Mouse (Mus musculus): Measurements from ENCODE around the gene Gbp2.
"Not testable (repeated sequence)": the region's sequence is repeated elsewhere in the genome, so short reads cannot be mapped to it uniquely, and the experiment has no call there.

Gbp2 gene

DNA sequence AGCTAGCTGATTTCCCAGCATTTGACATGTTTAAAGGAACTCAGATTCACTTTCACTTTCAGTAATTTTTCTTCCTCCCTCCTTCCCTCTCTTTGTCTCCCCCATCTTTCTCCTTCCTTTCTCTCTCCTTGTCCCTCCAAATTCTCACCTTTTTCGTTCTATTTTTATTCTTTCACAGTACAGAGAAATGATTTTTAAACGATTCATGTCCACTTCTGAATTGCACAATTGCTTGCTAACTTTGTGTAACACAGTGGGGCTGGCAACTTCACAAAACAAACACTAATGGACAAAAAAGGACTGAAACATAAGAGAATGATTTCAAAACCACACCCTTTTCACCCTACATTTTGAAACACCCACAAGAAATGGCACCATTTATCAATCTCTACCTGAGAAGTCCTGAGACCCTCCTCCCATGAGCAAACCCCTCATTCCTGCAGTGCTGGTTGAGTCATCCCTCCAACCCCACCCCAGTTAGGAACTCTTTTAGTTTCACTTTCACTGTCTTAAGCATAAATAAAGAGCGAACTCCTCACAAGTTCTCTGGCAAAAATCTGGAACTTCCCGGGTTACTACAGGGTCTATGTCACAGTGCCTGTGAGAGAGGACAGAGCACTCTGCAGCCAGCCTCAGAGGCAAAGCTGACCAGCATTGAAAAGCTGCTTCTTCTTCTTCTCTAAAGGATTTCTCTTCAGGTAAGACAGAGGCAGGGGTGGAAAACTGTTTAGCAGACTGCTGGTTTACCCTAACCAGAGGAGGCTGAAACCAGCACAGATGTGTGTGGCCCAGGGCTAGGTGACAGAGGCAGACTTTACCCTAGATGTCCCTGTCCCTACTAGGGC lies at the start of gene Gbp2:
Gene Gbp2, plus strand, starts transcription at position 492 of the 845 bp plus-strand sequence.
- no peak for DNase-seq

DNA sequence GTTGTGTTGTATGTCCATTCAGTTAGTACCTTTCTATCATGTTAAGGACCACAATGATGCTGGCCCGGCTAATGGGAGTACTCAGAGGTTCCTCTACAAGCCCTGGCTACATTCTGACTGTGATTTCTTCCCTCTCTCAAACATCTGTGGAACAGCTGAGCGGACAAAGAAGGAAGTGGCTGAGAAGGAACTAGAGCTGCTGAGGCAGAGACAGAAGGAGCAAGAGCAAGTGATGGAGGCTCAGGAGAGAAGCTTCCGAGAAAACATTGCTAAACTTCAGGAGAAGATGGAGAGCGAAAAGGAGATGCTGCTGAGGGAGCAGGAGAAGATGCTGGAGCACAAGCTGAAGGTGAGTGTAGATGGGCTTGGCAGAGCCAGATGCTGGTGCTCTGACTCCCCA lies 49.7 kb upstream of the Gbp2 start:
- no peak for DNase-seq

DNA sequence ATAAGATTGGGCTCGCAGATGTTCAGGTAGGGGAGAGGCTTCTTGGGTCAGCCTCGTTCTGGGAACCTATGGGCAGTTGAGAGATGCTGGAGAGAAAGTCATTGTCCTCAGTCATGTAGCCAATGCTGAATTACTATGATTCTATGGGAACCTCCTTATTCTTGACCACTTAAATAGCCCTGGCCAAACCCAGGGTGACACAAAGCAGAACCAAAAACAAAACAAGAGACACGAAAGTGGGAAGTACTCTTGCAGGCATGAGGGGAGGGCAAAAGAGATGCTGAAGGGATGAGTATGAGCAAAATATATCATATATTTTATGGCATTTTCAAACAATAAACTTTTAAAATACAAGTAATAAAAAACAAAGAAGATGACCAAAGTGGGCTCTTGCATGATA lies 43.3 kb upstream of the Gbp2 start:
- no peak for DNase-seq

DNA sequence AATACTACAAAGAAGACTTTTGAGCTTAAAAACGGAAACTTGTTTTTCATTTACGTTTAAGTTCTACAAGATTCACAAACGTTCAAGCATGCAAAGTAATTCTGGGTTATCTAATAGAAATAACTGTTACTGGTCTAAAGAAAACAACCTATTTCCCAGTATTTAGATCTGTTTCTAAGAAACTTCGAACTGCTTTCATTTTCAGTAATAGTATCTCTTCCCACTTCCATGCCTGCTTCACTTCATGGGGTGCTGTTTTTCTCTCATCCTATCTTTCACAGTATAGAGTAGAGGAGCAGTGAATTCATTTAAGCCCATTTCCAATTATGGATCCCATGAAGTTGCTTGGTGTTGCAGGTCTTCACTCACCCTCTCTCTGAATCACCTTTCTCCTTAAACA lies 42.1 kb upstream of the Gbp2 start:
- no peak for DNase-seq

DNA sequence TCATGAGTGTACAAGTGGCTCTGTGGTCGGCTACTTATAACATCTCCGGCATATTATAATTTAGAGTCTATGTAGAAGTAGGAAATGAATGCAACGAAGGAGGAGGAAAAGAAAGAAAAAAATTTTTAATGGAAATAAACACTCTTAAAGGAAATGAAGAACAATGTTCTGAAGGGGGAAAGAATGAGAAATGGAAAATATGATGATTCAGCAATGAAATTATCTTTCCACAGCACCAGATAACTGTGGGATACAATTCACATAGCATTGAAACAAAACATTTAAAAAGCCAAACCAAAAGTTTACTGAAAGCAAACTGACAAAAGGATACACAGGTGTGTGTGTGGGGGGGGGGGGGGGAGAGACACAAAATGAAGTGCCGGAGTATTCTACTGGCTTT lies 37.3 kb upstream of the Gbp2 start:
- no peak for DNase-seq

DNA sequence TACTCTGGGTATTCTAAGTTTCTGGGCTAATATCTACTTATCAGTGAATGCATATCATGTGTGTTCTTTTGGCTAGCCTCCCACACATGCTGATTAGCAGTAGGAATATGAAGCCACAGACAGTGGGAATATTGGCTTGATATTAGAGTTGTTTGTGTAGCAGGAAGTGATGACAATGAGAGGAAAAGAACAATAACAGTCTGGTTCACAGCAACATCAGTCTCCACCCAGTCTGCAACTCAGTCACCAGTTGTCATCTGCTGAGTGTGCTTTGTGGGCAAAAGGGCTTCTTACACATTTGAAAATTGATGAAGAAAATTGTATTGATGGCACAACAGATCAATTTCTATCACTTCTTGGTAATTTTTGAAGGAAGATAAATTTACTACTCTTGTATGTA lies 33.0 kb upstream of the Gbp2 start:
- no peak for DNase-seq

DNA sequence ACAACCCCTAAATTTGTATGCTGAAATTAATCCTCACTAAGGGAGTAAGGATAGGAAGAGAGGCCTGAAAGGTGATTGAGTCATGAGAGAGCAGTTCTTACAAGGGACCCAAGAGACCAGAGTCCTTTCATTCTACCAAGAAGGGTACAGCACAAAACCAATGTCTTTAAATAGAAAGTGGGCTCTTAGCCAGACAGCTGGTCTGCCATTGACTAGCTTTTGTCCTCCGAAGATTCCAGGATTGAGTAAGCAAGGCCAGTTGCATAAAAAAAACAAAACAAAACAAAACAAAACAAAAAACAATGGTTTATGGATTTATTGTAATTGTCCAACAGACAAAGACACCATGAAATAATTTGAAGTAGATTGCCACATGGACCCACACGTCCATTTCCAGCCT lies 31.5 kb upstream of the Gbp2 start:
- DNase-seq, result no peak

DNA sequence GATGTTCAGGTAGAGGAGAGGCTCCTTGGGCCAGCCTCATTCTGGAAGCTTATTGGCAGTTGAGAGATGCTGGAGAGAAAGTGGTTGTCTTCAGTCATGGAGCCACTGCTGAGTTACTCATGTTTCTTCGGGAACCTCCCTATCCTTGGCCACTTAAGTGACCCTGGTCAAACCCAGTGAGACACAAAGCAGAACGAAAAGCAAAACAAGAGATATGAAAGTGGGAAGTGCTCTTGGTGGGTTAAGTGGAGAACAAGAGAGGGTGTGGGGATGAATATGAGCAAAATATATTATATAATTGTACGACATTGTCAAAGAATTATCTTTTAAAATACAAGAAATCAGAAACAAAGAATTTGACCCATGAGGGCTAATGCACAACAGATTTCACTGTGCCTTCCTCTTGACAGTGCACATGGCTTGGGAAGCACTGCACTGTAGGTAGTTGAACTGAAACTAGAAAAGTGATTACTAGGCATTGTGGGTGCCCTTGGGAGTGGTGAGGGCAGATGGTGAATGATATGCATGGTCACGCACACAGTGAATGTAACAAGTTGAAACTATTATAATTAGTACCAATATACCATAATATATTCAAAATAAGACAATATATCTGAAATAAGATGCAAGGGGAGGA lies 29.9 kb upstream of the Gbp2 start:
- no peak for DNase-seq

DNA sequence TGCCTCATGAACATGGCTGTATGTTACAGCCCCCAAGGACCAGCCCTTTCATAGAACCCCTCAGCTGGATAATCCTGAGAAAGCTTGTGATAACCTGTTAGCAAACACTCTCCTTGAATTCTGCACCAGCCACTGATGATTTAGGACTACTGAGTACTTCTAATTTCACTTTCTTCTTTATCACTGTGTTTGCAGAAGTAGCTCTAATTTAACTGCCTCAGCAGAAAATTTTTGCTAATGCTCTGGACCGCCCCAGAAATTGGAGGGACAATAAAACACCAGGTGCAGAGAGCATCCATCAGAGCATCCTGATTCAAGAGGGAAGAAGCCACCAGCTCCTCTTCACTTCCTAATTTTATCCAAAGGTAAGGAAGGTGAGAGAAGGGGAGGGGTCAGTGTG lies 25.9 kb upstream of the Gbp2 start, which contains the start of gene Gbp2b:
Gene Gbp2b, plus strand, starts transcription at position 301 of the 400 bp plus-strand sequence.
- DNase-seq, result no peak

DNA sequence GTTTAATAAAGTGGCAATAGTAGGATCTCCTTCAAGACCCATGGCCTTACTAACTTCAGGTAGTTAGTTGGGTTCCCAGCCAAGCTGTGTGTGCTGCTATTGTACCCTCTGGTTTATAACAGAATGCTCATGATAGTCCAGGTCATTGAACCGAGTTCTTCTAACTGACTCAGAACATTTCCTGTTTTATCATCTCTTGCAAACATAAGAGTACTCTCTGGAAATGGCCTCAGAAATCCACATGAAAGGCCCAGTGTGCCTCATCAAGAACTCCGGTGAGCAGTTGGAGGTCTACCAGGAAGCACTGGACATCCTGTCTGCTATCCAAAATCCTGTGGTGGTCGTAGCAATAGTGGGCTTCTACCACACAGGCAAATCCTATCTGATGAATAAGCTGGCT lies 22.5 kb upstream of the Gbp2 start:
- no peak for DNase-seq

DNA sequence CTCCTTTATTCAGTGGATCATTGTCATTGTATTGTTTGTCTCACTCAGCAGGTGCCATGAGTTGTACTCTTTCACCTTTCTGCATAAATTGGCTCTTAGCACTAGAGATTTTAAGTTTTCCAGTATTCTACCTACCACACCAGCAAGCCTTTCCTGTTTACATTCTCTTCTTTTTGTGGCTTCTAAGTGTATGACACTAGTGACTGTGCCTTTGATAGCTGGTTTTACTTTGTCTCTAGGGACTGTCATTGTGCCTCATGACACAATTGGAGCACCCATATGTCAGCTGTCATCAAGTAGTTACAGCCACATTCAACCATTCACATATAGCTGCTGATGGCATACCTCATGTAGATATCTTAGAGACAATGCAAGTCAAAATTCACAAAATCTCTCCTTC lies 18.7 kb upstream of the Gbp2 start:
- DNase-seq, result no peak

DNA sequence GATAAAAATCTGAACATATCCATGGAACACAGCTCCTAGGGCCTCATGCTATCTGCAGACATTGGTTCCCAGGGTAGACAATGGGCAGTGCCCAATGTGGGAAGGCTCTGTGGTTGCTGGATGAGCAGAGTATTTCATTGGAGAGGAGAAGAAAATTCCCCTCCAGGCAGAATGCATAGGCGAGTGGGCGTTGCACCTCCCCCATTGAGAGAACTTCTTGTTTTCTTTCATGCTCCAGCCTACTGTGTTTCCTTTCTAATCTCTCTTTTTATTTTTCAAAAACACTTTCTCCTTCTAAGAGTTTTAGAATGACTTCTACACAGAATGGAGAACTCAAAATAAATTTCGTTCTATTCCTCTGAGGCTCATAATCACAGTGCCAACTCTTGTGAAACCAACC lies 1.7 kb upstream of the Gbp2 start:
- DNase-seq, result no peak

DNA sequence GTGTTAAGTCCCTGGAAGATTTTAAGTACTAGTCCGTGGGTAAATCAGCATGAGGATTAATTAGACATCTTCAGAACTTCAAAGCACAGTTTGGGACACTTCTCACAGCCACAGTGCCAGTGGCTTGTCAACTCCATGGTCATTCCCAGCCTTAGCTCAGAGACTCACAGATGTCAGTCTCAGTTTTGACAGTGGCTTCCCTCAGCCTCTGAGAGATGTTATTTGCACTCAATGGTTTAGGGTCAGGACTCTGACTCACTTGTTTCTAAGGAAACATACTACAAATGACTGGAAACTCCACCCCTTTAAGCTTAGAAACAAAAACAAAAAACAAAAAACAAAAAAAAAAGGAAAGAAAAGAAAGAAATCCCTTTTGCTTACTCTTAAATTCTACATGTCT lies 796 bp upstream of the Gbp2 start:
- DNase-seq, result no peak

DNA sequence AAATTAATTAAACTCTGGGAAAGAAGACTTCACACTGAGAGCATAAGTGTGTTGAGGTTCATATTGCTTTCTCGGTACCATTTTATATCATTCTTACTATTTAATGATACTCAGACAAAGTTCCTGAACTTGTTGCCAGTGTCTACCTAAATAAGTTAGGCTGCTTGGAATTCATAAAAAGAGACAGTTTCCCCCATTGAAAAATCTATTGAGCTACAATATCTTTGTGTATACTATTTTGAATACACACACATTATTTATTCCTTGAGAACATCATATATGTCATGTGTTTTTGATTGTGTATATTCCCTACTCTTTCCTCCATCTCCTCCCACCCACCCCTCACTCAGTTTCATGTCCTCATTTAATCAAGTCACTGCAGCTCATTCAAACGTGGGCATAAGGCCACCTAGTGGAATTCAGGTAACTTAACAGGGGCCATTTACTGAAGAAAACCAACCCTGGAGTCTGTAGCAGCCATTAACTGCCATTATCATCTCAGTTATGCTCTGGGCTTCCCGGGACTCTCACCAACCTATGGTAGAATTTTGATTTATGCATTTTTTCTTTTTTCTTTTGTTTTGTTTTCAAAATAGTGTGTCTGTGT lies 657 bp downstream of the Gbp2 start:
- DNase-seq, result no peak

DNA sequence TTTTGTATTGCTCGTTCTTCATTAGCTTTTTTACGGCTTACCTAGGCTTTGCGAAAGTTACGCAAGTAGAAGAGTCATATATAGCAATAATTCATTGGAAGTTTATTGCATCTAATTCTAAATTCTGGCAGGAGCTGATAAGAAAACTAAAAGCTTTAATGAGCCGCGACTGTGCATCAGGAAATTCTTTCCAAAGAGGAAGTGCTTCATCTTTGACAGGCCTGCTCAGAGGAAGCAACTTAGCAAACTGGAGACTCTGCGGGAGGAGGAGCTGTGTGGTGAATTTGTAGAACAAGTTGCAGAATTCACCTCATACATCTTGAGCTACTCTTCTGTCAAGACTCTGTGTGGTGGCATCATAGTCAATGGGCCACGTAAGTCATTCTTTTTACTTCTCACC lies 10.0 kb downstream of the Gbp2 start:
- DNase-seq, result no peak

DNA sequence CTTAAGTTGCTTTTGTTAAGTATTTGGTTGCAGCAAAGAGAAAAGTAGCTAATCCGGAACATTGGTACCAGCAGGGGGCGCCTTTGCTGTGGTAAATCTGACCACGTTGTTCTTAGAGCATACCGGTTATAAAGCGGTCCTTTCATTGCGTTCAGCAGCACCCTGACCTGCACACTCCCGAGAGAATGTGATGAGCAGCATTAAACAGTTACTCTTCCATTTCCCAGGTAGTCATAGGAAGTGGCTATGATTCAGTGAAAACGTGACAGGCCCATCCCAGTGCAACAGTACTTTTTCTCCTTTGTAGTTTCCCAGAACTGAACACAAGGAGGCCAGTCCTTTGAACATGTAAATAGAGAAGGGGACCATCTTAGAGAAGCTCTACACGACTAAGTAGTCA lies 19.8 kb downstream of the Gbp2 start:
- peak; percentile 23 to 72 for DNase-seq

DNA sequence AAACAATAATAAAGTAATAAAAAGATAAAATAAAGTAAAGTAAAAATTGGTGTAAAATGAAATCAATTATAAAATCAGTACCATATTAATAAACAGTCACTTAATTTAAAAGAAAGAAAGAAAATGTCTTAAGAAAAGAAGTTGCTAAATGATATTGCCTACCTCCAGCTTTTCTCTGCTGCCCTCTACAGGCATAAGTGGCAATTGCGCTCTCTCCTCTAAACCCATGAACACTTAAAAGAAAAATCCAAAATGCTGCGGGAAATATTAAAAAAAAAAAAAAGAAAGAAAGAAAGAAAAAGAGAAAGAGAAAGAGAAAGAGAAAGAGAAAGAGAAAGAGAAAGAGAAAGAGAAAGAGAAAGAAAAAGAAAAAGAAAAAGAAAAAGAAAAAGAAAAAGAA lies 25.5 kb downstream of the Gbp2 start:
- peak; percentile 70 to 85 for DNase-seq

DNA sequence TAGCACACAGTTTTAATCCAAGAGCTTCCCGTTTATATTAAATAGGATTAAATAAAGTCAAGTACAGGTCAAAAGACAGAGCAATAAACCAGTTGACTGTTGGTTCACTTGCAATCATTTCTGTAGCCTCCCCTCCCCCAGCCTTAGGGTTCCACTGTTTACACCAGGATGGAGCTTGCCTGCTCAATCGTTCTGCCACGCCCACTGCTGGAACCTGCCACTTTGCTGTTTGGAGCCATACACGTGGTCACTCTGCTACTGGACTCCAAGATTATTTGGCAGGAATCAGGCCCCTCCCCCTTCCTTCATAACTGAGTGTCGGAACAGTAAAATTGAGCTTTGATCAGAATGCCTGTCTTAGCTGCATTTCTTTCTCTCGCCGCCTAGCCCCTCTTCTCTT lies 27.4 kb downstream of the Gbp2 start:
- DNase-seq, result not testable (repeated sequence)

DNA sequence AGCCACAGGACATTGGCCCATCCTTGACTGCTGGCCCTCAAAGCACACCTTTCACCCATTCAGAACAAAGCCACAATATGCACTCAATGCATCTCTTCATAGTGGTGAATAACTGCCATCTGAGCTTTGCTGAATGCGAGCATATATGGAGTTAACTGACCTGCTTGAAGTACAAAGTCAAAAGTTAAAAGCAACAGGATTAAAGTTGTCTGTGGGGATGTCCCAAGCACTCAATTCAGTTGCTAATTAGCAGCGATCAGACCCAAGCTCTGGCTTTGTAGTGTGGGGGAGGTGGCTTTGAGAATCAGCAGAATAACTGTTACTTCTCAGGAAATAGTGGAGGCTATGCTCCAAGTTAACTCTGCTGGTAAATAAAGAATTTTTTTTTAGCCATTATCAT lies 29.8 kb downstream of the Gbp2 start:
- no peak for DNase-seq

DNA sequence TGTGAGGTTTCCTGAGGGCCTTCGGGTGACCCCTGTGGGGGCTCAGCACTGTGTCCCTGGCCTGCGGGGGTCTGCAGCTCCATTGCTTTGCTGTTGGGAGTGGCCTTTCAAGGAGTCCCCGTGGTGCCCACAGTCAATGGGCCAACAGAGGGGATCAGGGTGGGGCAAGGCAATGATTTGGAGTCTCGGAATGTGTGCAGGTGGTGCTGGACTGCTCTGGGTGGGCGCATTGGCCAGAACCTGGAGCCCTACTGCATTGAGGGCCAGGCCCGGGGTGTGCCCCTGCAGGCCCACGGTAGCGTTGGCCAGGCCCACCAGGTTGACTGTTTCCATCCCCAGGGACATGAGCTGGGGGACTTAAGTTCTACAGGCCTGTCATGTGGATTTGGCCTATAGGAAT lies 44.3 kb downstream of the Gbp2 start:
- DNase-seq, result no peak

DNA sequence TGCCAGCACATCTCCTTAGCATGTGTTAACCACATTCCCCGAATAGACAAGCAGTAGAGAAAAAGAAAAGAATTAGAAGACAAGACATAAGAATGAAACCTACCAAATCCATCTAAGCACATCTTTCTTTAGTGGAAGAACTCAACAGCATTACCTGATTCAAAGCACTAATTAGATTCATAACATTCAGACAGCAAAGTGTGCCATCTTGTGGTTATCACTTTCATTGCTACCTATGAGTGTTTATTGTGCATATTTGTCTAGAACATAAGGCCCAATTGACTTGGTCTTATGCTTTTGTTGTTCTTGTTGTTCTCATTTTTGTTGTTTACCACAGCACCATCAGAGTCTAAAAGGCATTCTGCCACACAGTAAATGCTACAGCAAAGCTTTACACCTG lies 54.2 kb downstream of the Gbp2 start:
- no peak for DNase-seq

All from cerebellum, postnatal 25 days (tissue).